Mouse (Mus musculus): Measurements from ENCODE around the gene Olfr178.

GRCm38 (mm10) chr16:58860032-58860737, 31.7 kb downstream of the Olfr178 start:
- TF ChIP-seq CTCF (IDR thresholded peaks at IDR 0.05; ENCODE audit: low read depth, low read length) (no peak), TAL1 (conservative IDR thresholded peaks at IDR 0.05; ENCODE audit: low read depth, low read length) (no peak), GATA1 (IDR thresholded peaks at IDR 0.05; ENCODE audit: borderline replicate concordance, low read length) (no peak)
